Mouse (Mus musculus) frontal cortex, postnatal 10 days (tissue): ENCODE data around the gene Zfp36l1.

Experiments used
- DNase-seq, 2 experiments: peaks; one replicate each; pipeline ENCODE4 v3.0.0; 2022; ENCODE audit warnings: low spot score in 2 of 2, mixed read lengths in 1 of 2

Gene Zfp36l1

DNA sequence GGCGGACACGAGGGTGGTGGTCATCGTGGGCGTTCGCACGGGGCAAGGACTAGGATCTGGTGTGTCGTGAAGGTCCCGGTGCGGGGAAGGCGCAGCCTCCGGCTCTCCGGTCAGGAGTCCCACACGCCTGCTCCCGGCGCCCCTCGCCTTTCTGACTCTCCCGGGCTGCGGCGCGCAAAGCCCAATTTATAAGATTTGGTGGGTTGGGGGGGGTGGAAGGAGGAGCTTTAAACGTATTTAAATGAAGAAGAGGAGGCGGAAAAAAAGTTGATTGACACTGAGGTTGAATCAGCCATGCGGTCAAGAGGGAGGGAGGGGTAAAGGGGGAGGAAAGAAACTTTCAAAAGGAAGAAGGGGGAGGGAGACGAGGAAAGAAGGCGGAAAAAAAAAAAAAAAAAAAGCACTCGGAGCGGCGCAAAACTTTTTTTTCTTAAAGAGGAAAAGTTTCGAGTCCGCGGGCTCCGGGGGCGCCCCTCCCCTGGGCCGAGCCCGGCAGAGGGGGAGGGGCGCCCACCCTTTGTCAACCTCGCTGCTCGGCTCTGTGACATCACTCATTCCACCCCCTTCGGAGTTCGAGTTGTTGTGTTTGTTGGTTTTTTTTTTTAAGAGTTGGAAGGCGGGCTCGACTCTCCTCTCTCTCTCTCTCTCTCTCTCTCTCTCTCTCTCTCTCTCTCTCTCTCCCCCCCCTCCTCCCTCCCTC is at the start of gene Zfp36l1:
TSS of gene Zfp36l1 (minus strand) at position 162 of the 700 bp plus-strand sequence.
- DNase-seq = peak; percentile 76 to 80

DNA sequence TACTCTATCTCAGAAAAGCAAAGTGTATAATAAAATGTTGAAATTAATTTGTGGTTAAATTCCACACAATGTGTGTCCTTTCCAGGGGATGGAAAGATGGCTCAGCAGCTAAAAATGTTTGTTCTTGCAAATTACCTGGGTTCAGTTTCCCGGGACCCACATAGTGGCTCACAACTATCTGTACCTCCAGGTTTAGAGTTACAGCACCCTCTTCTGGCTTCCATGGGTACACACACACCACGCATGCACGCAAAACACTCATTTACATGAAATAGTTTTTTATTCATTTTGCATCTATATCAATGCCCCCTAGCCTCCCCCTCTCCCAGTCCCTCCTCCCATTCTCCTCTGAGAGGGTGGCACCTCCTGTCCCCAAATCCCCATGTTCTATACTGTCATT is 49.6 kb upstream of the Zfp36l1 start:
- no peak for DNase-seq

GRCm38 (mm10) chr12:80157675-80158074 is 44.9 kb upstream of the Zfp36l1 start:
- no peak for DNase-seq

DNA sequence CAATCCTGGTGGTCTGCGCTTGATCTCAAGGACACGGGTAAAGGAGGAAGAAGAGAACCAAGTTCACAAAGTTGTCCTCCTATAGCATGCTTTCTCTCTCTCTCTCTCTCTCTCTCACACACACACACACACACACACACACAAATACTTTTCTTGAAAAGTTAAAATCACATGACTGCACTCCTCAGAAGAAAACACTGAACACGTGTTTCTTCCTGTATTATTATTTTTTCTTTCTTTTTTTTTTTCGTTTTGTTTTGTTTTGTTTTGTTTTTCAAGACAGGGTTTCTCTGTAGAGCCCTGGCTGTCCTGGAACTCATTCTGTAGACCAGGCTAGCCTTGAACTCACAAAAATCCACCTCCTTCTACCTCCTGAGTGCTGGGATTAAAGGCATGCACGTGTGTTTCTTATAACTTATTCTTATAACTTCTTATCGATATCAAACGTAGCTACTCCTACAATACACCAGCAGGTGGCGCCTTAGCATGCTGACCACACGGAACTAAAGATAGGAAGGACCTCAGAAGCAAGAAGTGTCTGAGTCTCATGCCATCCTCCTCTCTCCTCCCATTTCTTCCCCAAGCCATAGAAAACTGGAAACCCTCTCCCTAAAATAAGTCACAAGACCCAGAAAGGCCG is 41.0 kb upstream of the Zfp36l1 start:
- DNase-seq = no peak

- no peak for DNase-seq
These were observed 40.3 kb upstream of the Zfp36l1 start for GRCm38 (mm10) chr12:80153078-80153477.

DNA sequence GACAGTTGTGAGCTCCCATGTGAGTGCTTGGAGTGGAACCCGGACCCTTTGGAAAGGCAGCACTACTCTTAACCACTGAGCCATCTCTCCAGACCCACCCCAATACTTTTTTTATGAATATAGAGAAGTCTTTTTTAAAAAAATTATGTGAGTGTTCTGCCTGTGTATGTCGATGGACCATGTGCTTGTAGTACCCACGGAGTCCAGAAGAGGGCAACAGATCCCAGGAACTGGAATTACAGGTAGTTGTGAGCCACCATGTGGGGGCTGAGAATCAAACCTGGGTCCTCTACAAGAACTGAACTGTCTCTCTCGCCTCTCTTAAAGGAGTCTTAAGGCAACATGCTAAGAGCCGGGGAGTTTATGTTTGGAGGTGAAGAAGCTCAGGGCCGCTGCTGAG is 39.0 kb upstream of the Zfp36l1 start:
- DNase-seq = no peak

- DNase-seq = no peak
These were observed 37.8 kb upstream of the Zfp36l1 start for GRCm38 (mm10) chr12:80150624-80151023.

GRCm38 (mm10) chr12:80147563-80148214 is 34.9 kb upstream of the Zfp36l1 start:
- DNase-seq = no peak

DNA sequence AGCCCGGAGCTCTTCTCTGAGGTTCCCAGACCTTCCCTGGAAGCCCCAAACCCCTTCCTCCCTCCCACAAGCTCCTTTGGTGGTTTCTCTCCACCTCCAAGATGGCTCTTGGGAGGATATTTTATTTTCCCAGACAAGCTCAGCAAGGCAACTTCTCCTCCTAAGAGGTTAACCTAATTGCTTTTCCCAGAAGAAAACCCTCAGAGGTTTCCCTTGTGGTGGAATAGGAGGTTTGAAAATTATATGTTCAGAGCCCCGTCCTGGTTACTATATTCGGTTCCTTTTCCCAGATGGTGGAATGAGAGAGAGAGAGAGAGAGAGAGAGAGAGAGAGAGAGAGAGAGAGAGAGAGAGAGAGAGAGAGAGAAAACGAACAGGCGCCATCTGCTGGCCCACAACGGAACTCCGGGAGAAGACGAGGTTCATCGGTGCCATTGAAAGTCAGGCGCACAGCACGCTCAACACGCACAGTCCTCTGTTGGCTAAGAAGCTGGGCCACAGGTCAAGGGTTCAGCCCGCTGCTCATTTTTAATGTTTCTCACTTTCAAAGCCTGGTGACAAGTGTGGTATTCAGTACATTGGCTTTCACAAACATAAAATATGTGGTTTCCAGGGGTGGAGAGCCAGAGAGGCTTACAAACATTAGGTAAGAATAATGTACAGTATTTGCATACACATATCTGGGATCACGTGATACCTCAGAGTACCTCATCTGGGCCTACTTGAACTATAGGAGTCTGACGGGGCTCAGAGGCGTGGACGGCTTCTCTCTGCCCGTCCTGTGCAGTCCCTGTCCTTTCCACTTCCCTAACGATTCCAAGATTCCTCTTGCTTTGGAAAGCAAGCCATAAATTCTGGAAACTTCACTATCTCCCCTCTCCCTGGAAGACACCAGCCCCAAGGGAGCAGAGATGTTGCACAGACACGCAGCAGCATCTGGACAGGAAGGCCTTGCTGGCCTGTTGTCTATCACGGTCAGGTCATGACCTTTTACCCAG is 33.7 kb upstream of the Zfp36l1 start:
- DNase-seq = peak in 1 of 2 experiments; percentile 61

DNA sequence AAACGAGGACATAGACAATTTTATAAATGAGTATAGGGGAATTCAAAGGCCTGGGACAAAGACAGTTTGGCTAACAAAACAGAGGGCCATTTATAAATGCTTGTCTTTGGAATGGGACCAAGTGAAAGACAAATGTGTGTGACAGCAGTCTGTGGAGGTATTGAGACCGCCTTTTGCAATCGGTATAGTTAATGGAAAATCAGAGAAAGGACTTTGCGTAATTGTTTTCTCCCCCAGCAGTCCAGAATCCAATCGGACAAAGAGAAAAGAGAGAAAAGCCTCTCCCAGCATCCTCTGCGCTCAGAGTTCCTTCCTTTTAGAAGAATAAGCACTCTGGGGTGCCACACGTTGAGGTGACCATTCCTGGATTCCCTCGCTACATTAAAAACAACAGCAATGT is 32.6 kb upstream of the Zfp36l1 start:
- no peak for DNase-seq

DNA sequence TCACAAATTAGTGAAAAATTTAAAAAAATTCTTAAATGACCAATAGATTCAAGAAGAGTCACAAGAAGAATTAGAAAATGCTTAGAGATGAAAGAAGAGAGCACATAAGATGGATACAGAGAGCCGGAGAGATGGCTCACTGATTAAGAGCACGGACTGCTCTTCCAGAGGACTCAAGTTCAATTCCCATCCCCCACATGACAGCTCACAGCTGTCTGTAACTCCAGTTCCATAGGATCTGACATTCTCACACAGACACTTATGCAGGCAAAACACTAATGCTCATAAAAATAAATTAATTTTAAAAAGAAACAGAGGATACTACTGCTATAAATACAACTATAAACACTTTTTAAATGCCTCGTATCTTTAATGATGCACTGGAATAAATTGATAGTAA is 32.0 kb upstream of the Zfp36l1 start:
- DNase-seq = no peak

DNA sequence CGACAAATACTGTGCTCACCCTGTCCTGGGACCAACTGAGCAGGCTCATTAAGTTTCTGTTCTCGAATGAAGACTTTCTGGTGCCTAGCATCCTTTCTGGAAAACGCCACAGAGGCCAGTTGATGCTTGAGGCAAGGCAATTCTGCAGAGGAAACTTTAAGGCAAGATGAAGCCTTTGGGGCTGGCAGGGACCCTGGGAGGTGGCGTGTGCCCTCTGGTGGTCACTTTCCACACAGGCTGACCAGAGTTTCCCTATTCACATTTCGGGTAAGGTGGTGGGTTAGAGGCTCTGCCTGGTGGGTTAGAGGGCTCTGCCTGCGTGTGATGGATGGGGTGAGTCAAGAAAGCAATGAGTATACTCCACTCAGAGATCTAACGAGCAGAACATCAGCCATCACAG is 28.7 kb upstream of the Zfp36l1 start:
- no peak for DNase-seq

DNA sequence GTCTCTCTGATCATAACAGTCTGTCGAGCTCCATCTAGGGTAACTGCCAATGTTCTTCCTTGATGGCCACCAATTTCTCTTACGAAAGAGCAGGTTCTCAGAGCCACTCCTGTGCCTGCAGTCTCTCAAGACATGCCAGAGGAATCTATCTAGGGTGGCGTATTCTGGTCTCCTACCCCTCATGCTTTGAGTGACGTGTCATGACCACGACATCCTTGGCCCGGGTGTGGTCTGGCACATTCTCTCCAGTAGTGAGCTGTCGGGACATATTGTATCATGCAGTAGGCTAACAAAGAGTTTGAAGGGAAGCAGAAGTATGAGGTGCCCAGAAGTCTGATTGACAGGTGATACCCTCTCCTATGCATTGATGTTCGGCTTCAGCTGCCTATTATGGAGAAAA is 28.2 kb upstream of the Zfp36l1 start:
- DNase-seq = no peak

DNA sequence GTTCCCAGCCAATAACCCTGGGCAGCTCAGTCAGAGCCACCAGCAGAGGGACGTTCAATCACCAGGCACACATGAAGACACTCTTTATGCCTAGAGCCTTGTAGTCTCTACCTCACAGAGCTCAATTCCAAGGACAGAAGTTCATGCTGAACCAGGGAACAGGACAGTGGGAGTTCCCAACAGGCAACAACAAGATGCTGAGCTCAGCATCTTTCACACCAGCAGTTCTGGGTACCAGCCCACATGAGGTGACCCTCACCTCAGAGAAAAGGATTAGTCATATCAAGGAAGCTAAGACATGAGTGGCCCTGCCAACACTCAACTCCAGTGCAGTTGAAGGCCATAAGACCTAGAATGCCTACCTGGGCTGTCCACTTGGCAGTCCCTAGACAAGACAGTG is 24.9 kb upstream of the Zfp36l1 start:
- DNase-seq = no peak

DNA sequence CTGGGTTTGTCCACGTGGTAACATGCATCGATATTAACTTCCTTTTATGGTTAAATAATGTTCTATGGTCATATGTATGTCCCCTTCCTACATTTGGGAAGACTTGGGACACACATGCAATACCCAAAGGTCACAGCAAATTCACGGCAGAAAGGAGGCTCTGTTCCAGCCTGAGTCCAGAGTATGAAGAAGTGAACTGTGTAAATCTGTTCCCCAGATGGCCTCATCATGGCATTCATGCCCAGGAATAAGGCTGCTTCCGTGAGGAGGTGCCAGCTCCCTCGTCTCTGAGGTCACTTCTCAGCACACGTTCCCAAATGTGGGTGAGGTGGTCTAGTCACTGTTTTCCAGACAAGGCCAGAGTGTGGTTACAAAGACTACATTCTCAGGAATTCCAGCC is 24.4 kb upstream of the Zfp36l1 start:
- no peak for DNase-seq

- DNase-seq = no peak
These were observed 23.6 kb upstream of the Zfp36l1 start for GRCm38 (mm10) chr12:80136264-80136930.

DNA sequence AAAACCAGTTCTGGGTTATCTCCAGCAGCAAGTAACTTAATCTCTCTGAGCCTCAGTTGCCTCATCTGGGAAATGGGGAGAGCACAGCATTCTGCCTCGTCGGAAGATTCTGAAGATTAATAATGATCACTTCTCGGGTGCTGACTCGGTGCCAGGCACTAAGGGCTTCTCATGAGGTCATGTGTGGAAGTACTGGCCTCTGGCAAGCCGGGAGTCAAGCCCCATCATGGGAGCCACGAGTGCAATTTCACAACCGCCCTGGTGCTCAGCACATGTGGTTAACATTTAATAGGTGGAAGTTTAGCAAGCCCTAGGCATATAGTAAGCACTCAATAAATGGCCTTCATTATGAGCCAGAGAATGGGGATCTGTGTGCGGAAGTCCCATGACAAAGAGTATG is 22.4 kb upstream of the Zfp36l1 start:
- DNase-seq = no peak

- DNase-seq = no peak
These were observed 20.3 kb upstream of the Zfp36l1 start for GRCm38 (mm10) chr12:80133011-80133545.

DNA sequence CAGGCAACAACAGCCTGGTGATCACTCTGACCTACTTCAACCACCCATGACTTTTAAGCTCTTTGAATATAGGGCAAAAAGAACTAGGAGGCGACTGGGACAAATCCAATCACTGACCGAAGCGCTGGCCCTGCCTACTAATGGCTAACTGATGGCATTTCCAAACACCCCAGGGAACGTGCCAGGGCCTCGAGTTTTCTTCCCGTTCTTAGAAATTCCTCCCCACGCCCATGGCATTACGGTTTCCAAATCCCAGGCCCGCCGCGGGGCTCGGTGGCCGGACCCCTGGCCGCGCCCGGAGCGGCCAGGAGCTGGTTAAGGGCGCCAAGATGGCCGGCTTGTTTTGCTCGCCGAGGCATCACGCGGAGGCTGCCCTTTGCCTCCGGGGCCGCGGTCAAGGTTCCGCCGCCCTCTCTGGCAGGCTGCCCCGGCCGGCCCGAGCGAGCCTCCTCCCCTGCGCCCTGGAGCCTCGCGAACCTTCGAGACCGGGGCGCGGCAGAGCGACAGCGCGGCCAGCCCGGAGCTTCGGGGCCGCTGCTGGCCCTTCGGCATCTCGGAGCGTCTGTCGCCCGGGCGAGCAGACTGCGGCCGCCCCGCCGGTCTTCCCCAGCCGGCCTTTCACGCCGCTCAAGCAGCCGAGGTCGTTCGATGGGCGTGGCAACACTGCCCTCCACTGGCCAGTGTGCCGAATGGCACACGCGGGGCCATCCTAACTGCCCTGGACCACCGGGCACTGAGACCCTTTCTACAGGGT is 19.6 kb upstream of the Zfp36l1 start:
- peak in 1 of 2 experiments; percentile 76 for DNase-seq
